Mouse (Mus musculus): ENCODE measurements at regions not wholly inside any gene's neighbourhood (a gene's known extent, or its start where the extent isn't known, plus 50 kb on each side); places are given as distances from the start of the nearest gene placed in this dataset.

DNA sequence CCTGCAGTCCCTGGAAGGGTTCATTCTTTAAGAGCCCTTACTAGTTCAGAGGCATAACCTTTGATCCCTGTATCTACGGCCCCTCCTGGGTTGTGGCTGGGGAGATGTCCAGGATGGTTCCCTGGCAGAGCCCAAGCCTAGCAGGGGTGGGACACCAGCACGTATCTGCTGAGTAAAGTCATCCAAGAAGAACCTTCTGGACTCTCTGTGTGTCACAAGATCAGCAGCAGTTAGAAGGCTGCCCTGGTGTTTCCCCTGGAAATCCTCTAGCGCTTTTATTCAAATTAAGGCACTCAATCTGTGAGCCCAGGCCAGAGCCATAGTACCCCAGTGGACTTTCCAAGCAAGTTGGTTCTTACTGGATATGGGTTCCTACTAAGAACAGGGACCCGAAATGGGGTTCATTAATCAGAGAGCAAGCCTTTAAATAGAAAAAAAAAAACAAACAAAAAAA is 1342.7 kb upstream of the A1bg start:
- no peak overlapping the region for H3K27ac ChIP-seq (ENCODE audit: insufficient read depth, low read depth, low read length, poor library complexity, severe bottlenecking)
- H3K9ac ChIP-seq (ENCODE audit: insufficient read depth, low read depth, low read length, poor library complexity, severe bottlenecking) = no peak overlapping the region
- H3K36me3 ChIP-seq (ENCODE audit: control insufficient read depth, insufficient read depth, low read length, poor library complexity, severe bottlenecking) = no peaks in the 10 kb centered on the region
- TF ChIP-seq HCFC1 (IDR thresholded peaks at IDR 0.05; ENCODE audit: borderline replicate concordance, insufficient read depth, low read length) = no peak
- no peak for TF ChIP-seq CHD2 (IDR thresholded peaks at IDR 0.05; ENCODE audit: low read depth, low read length)
- TF ChIP-seq ZNF384 (IDR thresholded peaks at IDR 0.05; ENCODE audit: low read depth, low read length) = no peak
- no peaks in the 10 kb centered on the region for H3K4me1 ChIP-seq (ENCODE audit: control insufficient read depth in 2 of 2, insufficient read depth in 2 of 2, low read length in 2 of 2, poor library complexity in 1 of 2)
- DNase-seq (ENCODE audit: low read depth, low spot score) = no peak
- in situ Hi-C loops (cut with MboI; ENCODE audit: low sequenced_read_pairs in 2 of 2, unreplicated experiment in 2 of 2) = no loop called here
- no peaks in the 10 kb centered on the region for H3K9me3 ChIP-seq (ENCODE audit: control insufficient read depth, insufficient read depth, low read depth, low read length)
- no peak overlapping the region for H3K4me3 ChIP-seq (ENCODE audit: insufficient read depth in 1 of 2, low read depth in 1 of 2, low read length in 2 of 2, poor library complexity in 1 of 2, severe bottlenecking in 1 of 2)

DNA sequence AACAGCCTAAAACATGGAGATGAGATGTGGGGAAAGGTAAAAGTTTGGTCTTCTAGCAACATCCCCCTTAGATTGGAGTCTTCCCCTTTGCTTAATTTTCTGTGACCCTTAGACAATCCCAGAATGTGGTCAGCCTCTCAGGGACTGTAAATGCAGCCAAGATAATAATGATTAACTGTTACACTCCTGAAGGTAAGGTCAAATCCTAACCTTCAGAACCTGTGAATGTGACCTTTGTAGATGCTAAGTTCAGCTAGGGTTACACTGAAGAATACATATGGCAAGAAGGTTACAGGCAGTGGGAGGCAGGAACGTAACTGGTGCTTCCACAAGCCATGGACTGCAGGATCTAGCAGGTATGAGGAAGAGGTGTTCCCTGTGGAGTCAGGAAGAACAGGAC is 1342.2 kb upstream of the A1bg start:
- no peak overlapping the region for H3K27ac ChIP-seq (ENCODE audit: insufficient read depth, low read depth, low read length, poor library complexity, severe bottlenecking)
- in situ Hi-C loops (cut with MboI; ENCODE audit: low sequenced_read_pairs in 2 of 2, unreplicated experiment in 2 of 2) = no loop called here
- H3K9me3 ChIP-seq (ENCODE audit: control insufficient read depth, insufficient read depth, low read depth, low read length) = no peaks in the 10 kb centered on the region
- H3K36me3 ChIP-seq (ENCODE audit: control insufficient read depth, insufficient read depth, low read length, poor library complexity, severe bottlenecking) = no peaks in the 10 kb centered on the region
- H3K4me1 ChIP-seq (ENCODE audit: control insufficient read depth in 2 of 2, insufficient read depth in 2 of 2, low read length in 2 of 2, poor library complexity in 1 of 2) = no peaks in the 10 kb centered on the region
- H3K4me3 ChIP-seq (ENCODE audit: insufficient read depth in 1 of 2, low read depth in 1 of 2, low read length in 2 of 2, poor library complexity in 1 of 2, severe bottlenecking in 1 of 2) = no peak overlapping the region
- no peak overlapping the region for H3K9ac ChIP-seq (ENCODE audit: insufficient read depth, low read depth, low read length, poor library complexity, severe bottlenecking)
- DNase-seq (ENCODE audit: low read depth, low spot score) = no peak
- TF ChIP-seq ZC3H11A (IDR thresholded peaks at IDR 0.05; ENCODE audit: borderline replicate concordance, low read depth, low read length) = no peak
- no peak for TF ChIP-seq ZNF384 (IDR thresholded peaks at IDR 0.05; ENCODE audit: low read depth, low read length)
- TF ChIP-seq HCFC1 (IDR thresholded peaks at IDR 0.05; ENCODE audit: borderline replicate concordance, insufficient read depth, low read length) = no peak
- TF ChIP-seq CHD2 (IDR thresholded peaks at IDR 0.05; ENCODE audit: low read depth, low read length) = no peak
- TF ChIP-seq MAFK (IDR thresholded peaks at IDR 0.05; ENCODE audit: insufficient read depth, low read depth, low read length) = no peak

DNA sequence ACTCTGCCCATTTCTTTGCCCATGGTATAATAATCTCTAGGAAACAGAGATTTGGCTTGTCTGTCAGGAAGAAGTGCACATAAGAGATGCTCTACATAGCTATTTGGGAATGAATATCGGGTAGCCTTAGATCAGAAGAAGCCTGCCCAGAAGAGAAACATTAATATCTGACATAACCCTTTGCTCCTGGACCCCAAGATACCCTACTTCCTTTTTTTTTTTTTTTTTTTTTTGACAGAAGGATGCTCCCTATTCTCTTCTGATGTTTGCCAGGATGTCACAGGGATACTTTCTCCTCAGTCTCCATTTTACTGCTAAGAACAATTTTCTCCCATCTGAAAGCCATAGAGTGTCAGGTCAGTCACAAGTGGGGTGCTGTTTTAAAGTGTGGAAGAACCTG is 1341.4 kb upstream of the A1bg start:
- in situ Hi-C loops (cut with MboI; ENCODE audit: low sequenced_read_pairs in 2 of 2, unreplicated experiment in 2 of 2) = no loop called here
- H3K4me3 ChIP-seq (ENCODE audit: insufficient read depth in 1 of 2, low read depth in 1 of 2, low read length in 2 of 2, poor library complexity in 1 of 2, severe bottlenecking in 1 of 2) = no peak overlapping the region
- DNase-seq (ENCODE audit: low read depth, low spot score) = no peak
- no peak overlapping the region for H3K9ac ChIP-seq (ENCODE audit: insufficient read depth, low read depth, low read length, poor library complexity, severe bottlenecking)
- no peaks in the 10 kb centered on the region for H3K9me3 ChIP-seq (ENCODE audit: control insufficient read depth, insufficient read depth, low read depth, low read length)
- H3K4me1 ChIP-seq (ENCODE audit: control insufficient read depth in 2 of 2, insufficient read depth in 2 of 2, low read length in 2 of 2, poor library complexity in 1 of 2) = no peaks in the 10 kb centered on the region
- TF ChIP-seq CHD2 (IDR thresholded peaks at IDR 0.05; ENCODE audit: low read depth, low read length) (no peak), ZC3H11A (IDR thresholded peaks at IDR 0.05; ENCODE audit: borderline replicate concordance, low read depth, low read length) (no peak), HCFC1 (IDR thresholded peaks at IDR 0.05; ENCODE audit: borderline replicate concordance, insufficient read depth, low read length) (no peak), ZNF384 (IDR thresholded peaks at IDR 0.05; ENCODE audit: low read depth, low read length) (no peak), MAFK (IDR thresholded peaks at IDR 0.05; ENCODE audit: insufficient read depth, low read depth, low read length) (no peak)
- H3K27ac ChIP-seq (ENCODE audit: insufficient read depth, low read depth, low read length, poor library complexity, severe bottlenecking) = no peak overlapping the region
- no peaks in the 10 kb centered on the region for H3K36me3 ChIP-seq (ENCODE audit: control insufficient read depth, insufficient read depth, low read length, poor library complexity, severe bottlenecking)

GRCm38 (mm10) chr15:62262487-62262886 is 1339.7 kb upstream of the A1bg start:
- DNase-seq (ENCODE audit: low read depth, low spot score) = no peak
- TF ChIP-seq CHD2 (IDR thresholded peaks at IDR 0.05; ENCODE audit: low read depth, low read length) (no peak), MAFK (IDR thresholded peaks at IDR 0.05; ENCODE audit: insufficient read depth, low read depth, low read length) (no peak), HCFC1 (IDR thresholded peaks at IDR 0.05; ENCODE audit: borderline replicate concordance, insufficient read depth, low read length) (no peak), ZC3H11A (IDR thresholded peaks at IDR 0.05; ENCODE audit: borderline replicate concordance, low read depth, low read length) (no peak), ZNF384 (IDR thresholded peaks at IDR 0.05; ENCODE audit: low read depth, low read length) (no peak)
- no peaks in the 10 kb centered on the region for H3K36me3 ChIP-seq (ENCODE audit: control insufficient read depth, insufficient read depth, low read length, poor library complexity, severe bottlenecking)
- H3K4me3 ChIP-seq (ENCODE audit: insufficient read depth in 1 of 2, low read depth in 1 of 2, low read length in 2 of 2, poor library complexity in 1 of 2, severe bottlenecking in 1 of 2) = no peak overlapping the region
- in situ Hi-C loops (cut with MboI; ENCODE audit: low sequenced_read_pairs in 2 of 2, unreplicated experiment in 2 of 2) = no loop called here
- no peak overlapping the region for H3K27ac ChIP-seq (ENCODE audit: insufficient read depth, low read depth, low read length, poor library complexity, severe bottlenecking)
- no peaks in the 10 kb centered on the region for H3K4me1 ChIP-seq (ENCODE audit: control insufficient read depth in 2 of 2, insufficient read depth in 2 of 2, low read length in 2 of 2, poor library complexity in 1 of 2)
- no peak overlapping the region for H3K9ac ChIP-seq (ENCODE audit: insufficient read depth, low read depth, low read length, poor library complexity, severe bottlenecking)
- H3K9me3 ChIP-seq (ENCODE audit: control insufficient read depth, insufficient read depth, low read depth, low read length) = no peaks in the 10 kb centered on the region

GRCm38 (mm10) chr15:62261520-62261919 is 1338.7 kb upstream of the A1bg start:
- no peaks in the 10 kb centered on the region for H3K9me3 ChIP-seq (ENCODE audit: control insufficient read depth, insufficient read depth, low read depth, low read length)
- H3K27ac ChIP-seq (ENCODE audit: insufficient read depth, low read depth, low read length, poor library complexity, severe bottlenecking) = no peak overlapping the region
- TF ChIP-seq CHD2 (IDR thresholded peaks at IDR 0.05; ENCODE audit: low read depth, low read length) = no peak
- no peak for TF ChIP-seq ZNF384 (IDR thresholded peaks at IDR 0.05; ENCODE audit: low read depth, low read length)
- TF ChIP-seq MAFK (IDR thresholded peaks at IDR 0.05; ENCODE audit: insufficient read depth, low read depth, low read length) = no peak
- TF ChIP-seq HCFC1 (IDR thresholded peaks at IDR 0.05; ENCODE audit: borderline replicate concordance, insufficient read depth, low read length) = no peak
- no peak for TF ChIP-seq ZC3H11A (IDR thresholded peaks at IDR 0.05; ENCODE audit: borderline replicate concordance, low read depth, low read length)
- no peak for DNase-seq (ENCODE audit: low read depth, low spot score)
- in situ Hi-C loops (cut with MboI; ENCODE audit: low sequenced_read_pairs in 2 of 2, unreplicated experiment in 2 of 2) = no loop called here
- no peak overlapping the region for H3K4me3 ChIP-seq (ENCODE audit: insufficient read depth in 1 of 2, low read depth in 1 of 2, low read length in 2 of 2, poor library complexity in 1 of 2, severe bottlenecking in 1 of 2)
- no peaks in the 10 kb centered on the region for H3K4me1 ChIP-seq (ENCODE audit: control insufficient read depth in 2 of 2, insufficient read depth in 2 of 2, low read length in 2 of 2, poor library complexity in 1 of 2)
- no peaks in the 10 kb centered on the region; the same call in 1 of the 2 replicates for H3K36me3 ChIP-seq (ENCODE audit: control insufficient read depth, insufficient read depth, low read length, poor library complexity, severe bottlenecking)
- no peak overlapping the region for H3K9ac ChIP-seq (ENCODE audit: insufficient read depth, low read depth, low read length, poor library complexity, severe bottlenecking)

Data from ES-E14 (cell line).